Mouse (Mus musculus): Measurements from ENCODE around the gene Arid3c. TPM values are rescaled to one million over a fixed set of nuclear protein-coding genes. Genes with fewer than 3 reads are reported as not detected.

Gene Arid3c
- polyA plus RNA-seq, 1 experiment from 2014 or later, result 1.1 TPM

DNA sequence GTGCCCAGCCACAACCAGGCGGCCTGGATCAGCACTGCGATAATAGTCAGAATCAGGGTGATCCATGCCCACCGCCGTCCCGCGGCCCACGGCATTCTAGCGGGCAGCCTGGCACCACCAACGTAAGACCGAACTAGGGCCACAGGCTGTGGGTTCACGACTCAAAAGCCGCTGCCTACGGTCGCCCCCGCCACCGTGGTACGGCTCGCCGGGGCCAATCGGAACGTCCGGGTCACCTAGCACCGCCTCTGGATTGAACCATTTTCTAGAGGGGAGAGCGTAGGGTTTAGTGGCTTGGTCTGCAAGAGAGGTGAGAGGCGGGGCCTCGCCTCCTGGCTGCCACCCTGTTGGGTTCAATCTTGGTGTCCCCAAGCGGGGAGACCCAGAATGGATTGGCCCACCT lies 10.2 kb upstream of the Arid3c start:
- WGBS, result under 1% methylated on average over 27 of the region's 27 CpGs
- Histone ChIP-seq H3K4me1 (replicated peaks) (peaks cover 22% of the 10 kb centered on the region), H3K4me3 (peak overlapping the region; percentile 76), H3K9me3 (peaks cover 4% of the 10 kb centered on the region; the same call in 1 of the 2 replicates), H3K27ac (peak overlapping the region; percentile 90), H3K4me2 (peak overlapping the region; percentile 94), H3K27me3 (no peaks in the 10 kb centered on the region; the same call in 1 of the 2 replicates), H3K36me3 (peaks cover 12% of the 10 kb centered on the region), H3K9ac (peak overlapping the region; percentile 87)
- peak; percentile 96 for ATAC-seq (ENCODE audit: low FRiP score)

DNA sequence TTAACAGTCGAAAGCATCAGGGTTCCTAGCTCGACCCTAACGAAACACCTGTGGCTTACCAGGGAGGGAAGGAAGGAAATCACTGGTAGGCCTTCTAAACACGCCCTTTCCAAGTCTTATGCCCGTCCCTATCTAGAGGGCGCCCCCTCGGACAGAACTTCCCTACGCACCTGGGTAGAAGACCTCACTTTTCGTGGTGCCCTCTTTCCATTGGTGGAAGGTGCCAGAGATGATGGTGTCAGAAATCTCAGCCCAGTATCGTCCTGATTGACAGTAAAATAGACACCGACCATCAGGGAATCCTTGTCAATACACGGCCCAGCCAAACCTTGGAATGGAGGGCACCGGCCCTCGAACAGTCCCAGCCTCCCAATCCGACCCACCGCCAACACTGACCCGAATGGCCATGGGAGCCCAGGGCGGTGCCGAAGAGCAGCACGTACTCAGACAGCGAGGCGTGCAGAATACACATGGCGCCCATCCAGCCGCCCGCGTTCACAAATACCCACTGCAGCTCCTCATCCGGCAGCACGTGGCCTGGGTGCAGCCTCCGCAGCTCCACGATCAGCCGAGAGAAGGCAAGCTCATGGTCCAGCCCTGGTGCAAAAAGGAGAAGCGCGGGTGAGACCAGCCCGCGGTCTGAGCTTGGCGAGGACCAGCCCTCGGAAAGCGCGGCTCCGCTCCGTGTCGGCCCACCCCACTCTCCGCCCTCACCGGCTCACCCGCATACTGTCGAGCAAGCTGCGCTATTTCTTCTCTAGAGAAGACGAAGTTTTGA lies 9.6 kb upstream of the Arid3c start:
- Histone ChIP-seq H3K4me3 (peak overlapping the region; percentile 76), H3K9me3 (no peaks in the 10 kb centered on the region), H3K36me3 (peaks cover 11% of the 10 kb centered on the region), H3K27ac (peak overlapping the region; percentile 90), H3K4me2 (peak overlapping the region; percentile 94), H3K27me3 (no peaks in the 10 kb centered on the region; the same call in 1 of the 2 replicates), H3K4me1 (replicated peaks) (peaks cover 22% of the 10 kb centered on the region), H3K9ac (peak overlapping the region; percentile 87)
- WGBS, result 1% methylated on average over 48 of the region's 48 CpGs
- peak; percentile 86 for ATAC-seq (ENCODE audit: low FRiP score)

DNA sequence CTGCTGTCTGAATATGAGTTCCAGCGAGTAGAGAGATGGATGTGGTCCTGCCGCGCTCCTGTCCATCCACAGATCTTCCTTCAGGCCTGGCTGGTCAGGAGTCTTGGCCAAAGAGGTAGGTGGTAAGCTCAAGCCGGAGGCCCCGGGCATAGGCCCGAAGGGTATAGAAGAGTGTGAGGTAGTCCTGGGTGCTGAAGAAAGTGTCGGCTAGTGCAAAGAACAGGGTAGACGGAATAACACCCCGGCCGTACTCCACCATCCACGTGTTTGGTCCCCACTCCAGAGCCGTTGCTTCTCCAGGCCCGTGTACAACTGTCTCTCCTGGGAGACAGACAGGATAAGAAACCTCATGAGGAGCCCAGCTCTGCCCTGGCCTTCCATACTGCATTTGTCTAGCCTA lies 8.3 kb upstream of the Arid3c start:
- ATAC-seq (ENCODE audit: low FRiP score), result no peak
- no peaks in the 10 kb centered on the region for H3K9me3 ChIP-seq
- no peak overlapping the region for H3K4me3 ChIP-seq
- H3K27ac ChIP-seq, result no peak overlapping the region
- WGBS, result 95% methylated on average over 13 of the region's 13 CpGs
- H3K27me3 ChIP-seq, result peaks cover 4% of the 10 kb centered on the region
- H3K9ac ChIP-seq, result peak overlapping the region; percentile 20; the same call in 1 of the 2 replicates
- peak overlapping the region; percentile 94 for H3K4me2 ChIP-seq
- H3K36me3 ChIP-seq, result peaks cover 11% of the 10 kb centered on the region
- peaks cover 22% of the 10 kb centered on the region for H3K4me1 ChIP-seq (replicated peaks)

DNA sequence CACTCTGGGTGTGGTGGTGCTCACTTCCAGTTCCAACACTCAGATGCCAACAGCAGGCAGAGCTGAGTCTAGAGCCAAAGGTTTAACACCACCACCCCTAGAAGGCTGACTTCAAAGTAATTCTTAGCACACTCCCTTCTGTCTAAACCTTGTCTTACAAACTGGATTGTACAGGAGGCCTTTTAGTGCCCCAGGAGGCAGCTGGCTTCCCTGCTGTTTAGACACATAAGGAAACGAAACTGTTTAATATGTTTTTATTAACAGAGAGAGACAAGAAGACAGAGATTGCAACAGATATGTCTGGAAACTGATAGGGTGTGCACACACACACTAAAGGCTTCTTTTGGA lies 7.3 kb upstream of the Arid3c start:
- peaks cover 12% of the 10 kb centered on the region for H3K27me3 ChIP-seq
- no peak overlapping the region for H3K4me2 ChIP-seq
- H3K9me3 ChIP-seq, result no peaks in the 10 kb centered on the region
- ATAC-seq (ENCODE audit: low FRiP score), result no peak
- H3K4me3 ChIP-seq, result no peak overlapping the region
- 71% methylated on average over 1 of the region's 1 CpGs for WGBS
- H3K9ac ChIP-seq, result no peak overlapping the region
- H3K36me3 ChIP-seq, result peaks cover 11% of the 10 kb centered on the region
- no peak overlapping the region for H3K27ac ChIP-seq
- peaks cover 22% of the 10 kb centered on the region for H3K4me1 ChIP-seq (replicated peaks)

DNA sequence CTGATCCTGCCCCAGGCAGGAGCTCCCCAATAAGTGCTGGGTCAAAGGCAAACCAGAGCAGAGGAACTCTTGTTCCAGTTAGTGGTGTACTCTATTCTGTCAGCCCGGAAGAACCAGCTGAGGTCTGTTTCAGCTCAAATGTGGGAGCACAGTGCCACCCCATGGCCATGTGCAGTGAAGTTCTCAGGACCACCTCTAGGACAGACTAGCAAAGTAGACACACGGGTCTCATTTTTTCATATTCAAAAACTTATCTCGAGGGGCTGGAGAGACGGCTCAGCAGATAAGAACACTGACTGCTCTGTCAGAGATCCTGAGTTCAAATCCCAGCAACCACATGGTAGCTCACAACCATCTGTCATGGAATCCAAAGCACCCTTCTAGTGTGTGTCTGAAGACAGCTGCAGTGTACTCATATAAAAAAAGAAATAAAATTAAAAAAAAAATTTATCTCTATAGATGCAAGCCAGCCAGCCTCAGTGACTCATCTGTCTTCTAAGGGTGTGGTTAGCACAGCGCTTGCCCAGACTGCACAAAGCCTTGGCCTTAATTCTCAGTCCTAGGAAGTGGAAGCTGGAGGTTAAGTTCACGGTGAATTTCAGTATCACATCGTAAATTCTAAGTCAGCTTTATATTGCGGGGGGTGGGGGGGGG lies 6.8 kb upstream of the Arid3c start:
- ATAC-seq (ENCODE audit: low FRiP score), result no peak
- H3K4me1 ChIP-seq (replicated peaks), result peaks cover 22% of the 10 kb centered on the region
- no peak overlapping the region for H3K9ac ChIP-seq
- H3K27ac ChIP-seq, result no peak overlapping the region
- WGBS, result 49% methylated on average over 8 of the region's 8 CpGs
- H3K4me2 ChIP-seq, result no peak overlapping the region
- peaks cover 17% of the 10 kb centered on the region for H3K27me3 ChIP-seq
- no peak overlapping the region for H3K4me3 ChIP-seq
- H3K36me3 ChIP-seq, result peaks cover 11% of the 10 kb centered on the region
- H3K9me3 ChIP-seq, result no peaks in the 10 kb centered on the region

DNA sequence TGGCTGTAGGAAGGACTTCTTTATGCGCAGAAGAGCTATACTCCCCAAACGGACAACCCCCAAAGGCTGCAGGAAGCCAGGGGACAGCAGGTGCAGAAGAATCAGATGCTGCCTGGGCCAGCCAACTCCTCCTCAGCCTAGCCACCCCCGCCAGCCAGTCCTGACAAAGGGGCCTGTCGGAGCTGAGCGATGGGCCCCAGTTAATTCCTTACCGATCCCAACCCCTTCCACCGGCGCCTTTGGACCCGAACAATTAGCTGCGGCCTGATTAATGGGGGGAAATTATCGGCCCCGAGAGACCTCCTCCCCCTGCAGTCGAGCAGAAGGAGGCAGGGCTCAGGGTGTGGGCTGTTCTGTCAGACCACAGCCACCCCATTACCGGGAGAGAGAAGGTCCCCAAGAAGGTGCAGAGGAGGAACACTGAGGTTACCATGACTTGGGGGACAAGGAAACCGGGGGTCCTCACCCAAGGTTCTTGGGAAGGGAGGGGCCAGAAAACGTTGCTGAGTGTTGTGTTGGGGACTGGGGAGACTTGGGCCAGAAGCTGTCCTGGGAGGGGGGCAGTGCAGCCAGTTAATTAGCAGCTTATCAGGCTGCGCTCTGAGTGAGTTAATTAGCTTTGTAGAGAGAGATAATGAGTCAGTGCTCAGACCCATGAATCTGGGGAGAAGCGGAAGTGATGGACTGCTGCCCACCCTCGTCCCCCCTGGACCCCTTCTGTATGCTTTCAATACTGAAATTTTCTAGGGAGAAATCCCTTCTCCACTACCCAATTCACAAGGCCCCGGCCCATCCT lies 3.9 kb downstream of the Arid3c start:
- H3K9me3 ChIP-seq, result no peaks in the 10 kb centered on the region
- H3K27ac ChIP-seq, result peak overlapping the region; percentile 70
- H3K27me3 ChIP-seq, result peaks cover 80% of the 10 kb centered on the region
- peak overlapping the region; percentile 49 for H3K9ac ChIP-seq
- no peaks in the 10 kb centered on the region for H3K36me3 ChIP-seq
- ATAC-seq (ENCODE audit: low FRiP score), result 0 out of 2 replicates have a peak, but pooled peaks have one; percentile 36
- H3K4me1 ChIP-seq (replicated peaks), result peaks cover 46% of the 10 kb centered on the region
- H3K4me3 ChIP-seq, result peak overlapping the region; percentile 12; the same call in 1 of the 2 replicates
- WGBS, result 9% methylated on average over 20 of the region's 20 CpGs
- peak overlapping the region; percentile 36 for H3K4me2 ChIP-seq

DNA sequence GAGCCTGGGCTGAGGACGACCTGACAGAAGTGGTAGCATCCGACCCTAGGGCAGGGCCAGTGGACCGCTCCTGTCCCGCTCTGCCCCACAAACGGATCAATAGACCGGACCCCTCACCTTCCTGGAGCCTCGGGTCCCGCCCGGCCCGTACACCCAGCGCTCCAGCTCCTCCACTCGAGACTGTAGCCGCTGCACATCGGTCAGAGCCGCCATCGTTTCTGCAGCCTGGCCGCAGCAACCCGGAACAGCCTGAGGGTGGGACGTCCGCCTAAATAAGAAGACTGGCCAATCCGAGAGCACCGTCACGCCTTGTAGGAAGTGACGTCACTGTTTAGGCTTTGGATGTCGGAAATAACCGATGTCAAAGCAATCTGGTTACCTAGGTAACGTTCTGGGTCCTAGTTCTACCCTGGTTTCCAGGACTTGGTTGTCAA lies 8.0 kb downstream of the Arid3c start, which contains the start of gene Dctn3:
Gene Dctn3, minus strand, starts transcription at position 253 of the 434 bp plus-strand sequence.
- H3K4me3 ChIP-seq, result peak within 1 kb of the TSS; percentile 82
- H3K27me3 ChIP-seq, result peaks cover 43% of the 10 kb centered on the region
- H3K4me1 ChIP-seq (replicated peaks), result peaks cover 42% of the 10 kb centered on the region
- peak; percentile 94 for ATAC-seq (ENCODE audit: low FRiP score)
- H3K4me2 ChIP-seq, result peak within 1 kb of the TSS; percentile 88
- H3K9me3 ChIP-seq, result no peaks in the 10 kb centered on the region
- under 1% methylated on average over 27 of the region's 27 CpGs for WGBS
- H3K36me3 ChIP-seq, result peaks cover 25% of the 10 kb centered on the region
- peak within 1 kb of the TSS; percentile 79 for H3K27ac ChIP-seq
- H3K9ac ChIP-seq, result peak within 1 kb of the TSS; percentile 95

DNA sequence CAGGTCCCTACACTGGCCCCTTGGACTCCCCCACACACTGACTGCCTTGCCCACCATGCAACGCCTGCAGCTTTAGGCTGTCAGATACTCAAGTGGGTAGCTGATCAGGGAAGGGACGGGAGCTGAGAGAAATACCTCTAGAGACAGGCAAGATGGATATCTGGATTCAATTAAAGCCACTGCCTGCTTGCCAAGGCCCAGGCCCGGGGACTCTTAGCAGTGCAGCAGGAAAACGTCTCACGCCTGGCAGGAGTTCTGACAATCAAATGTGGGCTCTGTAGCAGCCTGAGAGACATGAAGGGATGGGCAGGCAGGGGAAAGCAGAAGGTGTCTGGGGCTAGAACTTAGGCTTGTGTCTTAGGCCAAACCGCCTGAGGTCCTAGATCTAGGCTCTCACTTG lies 14.1 kb downstream of the Arid3c start:
- Histone ChIP-seq H3K4me1 (replicated peaks) (peaks cover 52% of the 10 kb centered on the region), H3K9ac (0 out of 2 replicates have a peak overlapping the region, but pooled peaks have one; percentile 19), H3K27me3 (no peaks in the 10 kb centered on the region), H3K36me3 (peaks cover 51% of the 10 kb centered on the region), H3K4me3 (no peak overlapping the region), H3K27ac (peak overlapping the region; percentile 55; the same call in 1 of the 2 replicates), H3K9me3 (no peaks in the 10 kb centered on the region), H3K4me2 (no peak overlapping the region)
- ATAC-seq (ENCODE audit: low FRiP score), result no peak
- 65% methylated on average over 6 of the region's 6 CpGs for WGBS

DNA sequence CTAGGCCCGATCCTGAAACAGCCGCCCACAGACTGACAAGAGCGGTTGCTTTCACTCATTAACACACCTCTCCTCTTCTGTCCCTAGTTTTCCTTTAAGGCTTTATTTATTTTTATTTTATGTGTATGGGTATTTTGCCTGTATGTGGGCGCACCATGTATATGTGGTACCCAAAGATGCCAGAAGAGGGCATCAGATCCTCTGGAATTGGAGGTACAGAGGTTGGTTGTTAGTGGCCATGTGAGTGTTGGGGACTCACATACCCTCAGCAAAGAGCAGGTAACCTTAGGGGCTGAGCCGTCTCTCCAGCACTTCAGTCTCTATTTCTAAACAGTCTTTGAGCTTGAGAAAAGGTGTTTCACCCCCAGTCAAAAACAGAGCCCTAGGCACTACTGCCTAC lies 15.3 kb downstream of the Arid3c start:
- no peak overlapping the region for H3K4me2 ChIP-seq
- no peak overlapping the region for H3K27ac ChIP-seq
- H3K27me3 ChIP-seq, result no peaks in the 10 kb centered on the region
- ATAC-seq (ENCODE audit: low FRiP score), result no peak
- H3K36me3 ChIP-seq, result peaks cover 60% of the 10 kb centered on the region
- peaks cover 58% of the 10 kb centered on the region for H3K4me1 ChIP-seq (replicated peaks)
- no peak overlapping the region for H3K9ac ChIP-seq
- H3K9me3 ChIP-seq, result no peaks in the 10 kb centered on the region
- no peak overlapping the region for H3K4me3 ChIP-seq
- WGBS, result 87% methylated on average over 5 of the region's 5 CpGs

DNA sequence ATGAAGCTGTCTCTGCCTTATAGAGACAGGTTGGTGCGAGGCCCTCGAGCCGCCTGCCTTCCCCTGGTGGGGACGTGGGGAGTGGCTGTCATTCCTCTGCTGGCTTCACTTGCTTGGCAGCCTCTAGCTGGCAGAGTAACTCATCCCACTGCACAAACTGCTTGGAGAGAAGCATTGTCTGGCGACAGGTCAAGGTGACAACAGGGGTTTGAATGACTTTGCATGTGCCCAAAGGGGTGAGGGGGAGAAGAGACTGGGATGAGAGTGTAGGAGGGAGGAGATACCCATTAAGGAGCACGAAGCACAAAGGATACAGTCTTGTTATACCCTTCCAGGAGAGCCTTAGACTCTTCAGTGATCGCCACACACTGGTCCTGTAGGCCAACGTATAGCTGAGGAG lies 15.9 kb downstream of the Arid3c start:
- Histone ChIP-seq H3K4me1 (replicated peaks) (peaks cover 58% of the 10 kb centered on the region), H3K4me3 (no peak overlapping the region), H3K27me3 (no peaks in the 10 kb centered on the region), H3K36me3 (peaks cover 56% of the 10 kb centered on the region), H3K27ac (no peak overlapping the region), H3K9ac (no peak overlapping the region), H3K9me3 (no peaks in the 10 kb centered on the region), H3K4me2 (no peak overlapping the region)
- ATAC-seq (ENCODE audit: low FRiP score), result no peak
- 80% methylated on average over 8 of the region's 8 CpGs for whole genome bisulfite sequencing

DNA sequence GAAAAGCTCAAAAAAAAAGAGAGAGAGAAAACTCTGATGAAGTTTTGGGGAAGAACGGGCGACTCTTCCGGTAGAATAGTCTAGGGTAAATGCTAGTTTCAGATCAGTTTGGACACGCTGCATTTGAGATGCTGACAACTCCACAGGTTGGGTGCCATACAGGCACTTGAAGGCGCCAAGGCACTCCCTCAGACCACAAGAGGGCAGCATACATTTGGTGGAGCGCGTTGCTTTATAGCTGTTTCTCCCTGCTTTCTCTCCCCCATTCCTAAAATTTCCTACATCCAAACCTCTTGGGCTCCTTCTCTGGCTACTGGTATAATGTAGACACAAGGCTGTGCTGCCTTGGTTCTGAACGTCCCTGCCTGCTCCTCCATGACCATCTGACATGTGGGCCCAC lies 16.7 kb downstream of the Arid3c start:
- 19% methylated on average over 8 of the region's 8 CpGs for WGBS

More for the DNA sequence above, 16.7 kb downstream of the Arid3c start:
- Histone ChIP-seq H3K4me3 (peak overlapping the region; percentile 82), H3K9me3 (no peaks in the 10 kb centered on the region), H3K4me2 (peak overlapping the region; percentile 93), H3K27ac (no peak overlapping the region; the same call in 1 of the 2 replicates), H3K36me3 (peaks cover 48% of the 10 kb centered on the region), H3K27me3 (no peaks in the 10 kb centered on the region), H3K4me1 (replicated peaks) (peaks cover 58% of the 10 kb centered on the region), H3K9ac (no peak overlapping the region)
- 0 out of 2 replicates have a peak, but pooled peaks have one; percentile 11 for ATAC-seq (ENCODE audit: low FRiP score)
